Mouse (Mus musculus) forebrain, embryonic 12.5 days (tissue): ENCODE measurements around the gene Naa25. TPM values are rescaled to one million over a fixed set of nuclear protein-coding genes. Genes with fewer than 3 reads are reported as not detected.
"Not testable (repeated sequence)": the region's sequence is repeated elsewhere in the genome, so short reads cannot be mapped to it uniquely, and the experiment has no call there.

ENCODE experiments used
- ATAC-seq: fragments of 200-750 bp; cut with Nextera tagmentation; 2 replicates; pipeline ENCODE4 v1.8.0; 2017; ENCODE audit warnings: moderate TSS enrichment; ENCODE audit not compliant: low FRiP score
- H3K27ac ChIP-seq: fragments of 300-500 bp; sonication (generic); 2 replicates; pipeline ENCODE4 v1.5.1; 2016; ENCODE audit warnings: mild to moderate bottlenecking
- H3K27me3 ChIP-seq: fragments of 300-500 bp; sonication (generic); 2 replicates; pipeline ENCODE4 v1.6.1; 2016; ENCODE audit warnings: mild to moderate bottlenecking
- H3K36me3 ChIP-seq: fragments of 300-500 bp; sonication (generic); replicated peaks from 2 replicates; pipeline ENCODE4 v1.6.1; 2016; ENCODE audit warnings: mild to moderate bottlenecking
- H3K4me1 ChIP-seq: fragments of 300-500 bp; sonication (generic); 2 replicates; pipeline ENCODE4 v1.6.1; 2016
- H3K4me2 ChIP-seq: fragments of 300-500 bp; sonication (generic); 2 replicates; pipeline ENCODE4 v1.6.1; 2016; ENCODE audit warnings: mild to moderate bottlenecking, moderate library complexity
- H3K4me3 ChIP-seq: fragments of 300-500 bp; sonication (generic); replicated peaks from 2 replicates; pipeline ENCODE4 v1.5.1; 2016; ENCODE audit warnings: mild to moderate bottlenecking
- H3K9ac ChIP-seq: fragments of 300-500 bp; sonication (generic); 2 replicates; pipeline ENCODE4 v1.6.1; 2016; ENCODE audit warnings: mild to moderate bottlenecking
- H3K9me3 ChIP-seq: fragments of 300-500 bp; sonication (generic); 2 replicates; pipeline ENCODE4 v1.6.1; 2016
- WGBS: fragments of 180-500 bp; shearing (Covaris S2); methylation state at CpG from one replicate; pipeline ENCODE4 v1.1.7; 2016; 5-methylcytosine and 5-hydroxymethylcytosine counted together
- polyA plus RNA-seq: library from polyadenylated mRNA; unstranded; fragments of >200 nt; fragmentation: Nextera tagmentation; extraction: Ambion mirVana; gene quantifications from 2 replicates; pipeline ENCODE4 v1.2.1, GENCODE M21; 2016

Naa25 gene
- polyA plus RNA-seq, result 49.3 and 51.4 TPM in 2 replicates

DNA sequence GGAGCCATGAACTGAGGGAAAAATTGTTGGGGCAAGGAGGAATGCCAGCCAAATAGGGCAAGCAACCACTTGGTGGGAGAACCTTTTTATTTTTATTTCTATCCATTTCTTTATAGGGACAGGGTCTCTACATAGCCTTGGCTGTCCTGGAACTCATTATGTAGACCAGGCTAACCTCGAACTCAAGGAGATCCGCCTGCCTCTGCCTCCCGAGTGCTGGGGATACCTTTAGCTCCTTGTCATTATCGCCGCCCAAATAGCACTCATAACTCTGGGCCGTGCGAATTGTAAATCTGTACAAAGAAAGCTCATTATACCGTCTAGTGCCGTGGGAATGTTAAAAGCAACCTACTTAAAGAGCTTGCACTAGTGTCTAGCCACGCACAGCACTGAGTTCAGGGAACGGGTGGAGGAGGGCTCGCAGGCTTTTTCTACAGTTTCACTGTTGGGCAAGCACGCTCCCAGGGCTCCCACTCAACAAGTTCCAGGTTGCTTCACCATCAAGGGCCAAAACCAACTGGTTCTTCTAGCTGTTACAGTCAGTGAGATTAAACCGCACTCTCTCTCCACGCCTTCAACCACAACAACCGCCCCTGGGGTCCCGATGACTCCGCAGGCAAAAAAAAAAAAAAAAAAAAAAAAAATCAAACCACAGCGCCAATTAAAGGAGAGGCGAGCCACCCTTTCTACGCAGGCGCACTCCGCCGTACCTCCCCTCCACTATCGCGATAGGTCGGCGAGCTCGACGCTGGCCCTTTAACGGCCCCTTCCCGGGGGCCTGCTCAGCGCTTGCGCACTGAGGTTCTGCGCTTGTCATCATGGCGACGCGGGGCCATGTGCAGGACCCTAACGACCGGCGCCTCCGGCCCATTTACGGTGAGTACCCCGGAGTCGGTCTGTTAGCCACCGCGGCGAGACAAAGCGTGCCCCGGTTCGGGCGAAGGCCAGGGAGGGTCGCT lies at the start of gene Naa25:
Gene Naa25, plus strand, starts transcription at position 750 of the 959 bp plus-strand sequence.
- WGBS, result 9% methylated on average over 53 of the region's 53 CpGs
- H3K36me3 ChIP-seq, result 0 out of 2 replicates have a peak, but pooled peaks cover 8% of the 10 kb centered on the region
- H3K9ac ChIP-seq, result peak within 1 kb of the TSS; percentile 92
- peak within 1 kb of the TSS; percentile 86 for H3K27ac ChIP-seq
- no peaks in the 10 kb centered on the region for H3K9me3 ChIP-seq
- H3K4me1 ChIP-seq, result peaks cover 17% of the 10 kb centered on the region
- peak within 1 kb of the TSS; percentile 95 for H3K4me2 ChIP-seq
- peak; percentile 97 for ATAC-seq
- H3K4me3 ChIP-seq, result peak within 1 kb of the TSS; percentile 98
- no peaks in the 10 kb centered on the region for H3K27me3 ChIP-seq

- H3K27ac ChIP-seq, result no peak overlapping the region
- H3K36me3 ChIP-seq, result peaks cover 97% of the 10 kb centered on the region
- no peak for ATAC-seq
- H3K4me3 ChIP-seq, result no peak overlapping the region
- H3K9ac ChIP-seq, result no peak overlapping the region
- 84% methylated on average over 9 of the region's 9 CpGs for whole genome bisulfite sequencing
- H3K4me1 ChIP-seq, result no peaks in the 10 kb centered on the region
- no peak overlapping the region for H3K4me2 ChIP-seq
- no peaks in the 10 kb centered on the region for H3K9me3 ChIP-seq
- no peaks in the 10 kb centered on the region for H3K27me3 ChIP-seq
Measured at GRCm38 (mm10) chr5:121359229-121359628, 38.5 kb upstream of the Naa25 start.

DNA sequence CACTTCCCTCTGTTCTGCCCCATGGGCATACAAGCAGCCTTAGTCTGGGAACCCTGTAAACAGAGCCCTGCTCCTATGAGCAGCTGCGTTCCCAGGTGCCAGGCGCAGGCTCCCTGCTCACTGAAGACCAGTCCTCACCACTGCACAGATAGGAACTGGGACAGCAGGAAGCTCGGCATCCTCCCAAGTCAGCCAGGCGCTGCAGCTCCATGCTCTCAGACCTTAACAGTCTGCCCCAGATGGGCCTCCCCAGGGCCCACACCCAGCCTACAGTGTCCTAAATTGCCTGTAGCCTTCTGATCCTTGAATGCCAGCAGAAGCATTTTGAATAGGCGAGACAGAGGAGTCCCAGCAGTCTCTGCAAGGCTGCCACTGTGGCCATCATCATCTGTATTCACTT lies 36.0 kb upstream of the Naa25 start:
- WGBS, result 94% methylated on average over 5 of the region's 5 CpGs
- no peaks in the 10 kb centered on the region for H3K4me1 ChIP-seq
- no peak overlapping the region for H3K9ac ChIP-seq
- ATAC-seq, result no peak
- H3K36me3 ChIP-seq, result peaks cover 98% of the 10 kb centered on the region
- H3K4me3 ChIP-seq, result no peak overlapping the region
- no peak overlapping the region for H3K27ac ChIP-seq
- no peaks in the 10 kb centered on the region for H3K27me3 ChIP-seq
- H3K9me3 ChIP-seq, result no peaks in the 10 kb centered on the region
- H3K4me2 ChIP-seq, result no peak overlapping the region

- WGBS, result 90% methylated on average over 7 of the region's 7 CpGs
- Histone ChIP-seq H3K4me2 (no peak overlapping the region), H3K27me3 (no peaks in the 10 kb centered on the region), H3K9me3 (no peaks in the 10 kb centered on the region), H3K4me3 (no peak overlapping the region), H3K36me3 (peaks cover 98% of the 10 kb centered on the region), H3K9ac (no peak overlapping the region), H3K27ac (no peak overlapping the region), H3K4me1 (no peaks in the 10 kb centered on the region)
- no peak for ATAC-seq
Measured at GRCm38 (mm10) chr5:121363441-121363840, 34.3 kb upstream of the Naa25 start.

DNA sequence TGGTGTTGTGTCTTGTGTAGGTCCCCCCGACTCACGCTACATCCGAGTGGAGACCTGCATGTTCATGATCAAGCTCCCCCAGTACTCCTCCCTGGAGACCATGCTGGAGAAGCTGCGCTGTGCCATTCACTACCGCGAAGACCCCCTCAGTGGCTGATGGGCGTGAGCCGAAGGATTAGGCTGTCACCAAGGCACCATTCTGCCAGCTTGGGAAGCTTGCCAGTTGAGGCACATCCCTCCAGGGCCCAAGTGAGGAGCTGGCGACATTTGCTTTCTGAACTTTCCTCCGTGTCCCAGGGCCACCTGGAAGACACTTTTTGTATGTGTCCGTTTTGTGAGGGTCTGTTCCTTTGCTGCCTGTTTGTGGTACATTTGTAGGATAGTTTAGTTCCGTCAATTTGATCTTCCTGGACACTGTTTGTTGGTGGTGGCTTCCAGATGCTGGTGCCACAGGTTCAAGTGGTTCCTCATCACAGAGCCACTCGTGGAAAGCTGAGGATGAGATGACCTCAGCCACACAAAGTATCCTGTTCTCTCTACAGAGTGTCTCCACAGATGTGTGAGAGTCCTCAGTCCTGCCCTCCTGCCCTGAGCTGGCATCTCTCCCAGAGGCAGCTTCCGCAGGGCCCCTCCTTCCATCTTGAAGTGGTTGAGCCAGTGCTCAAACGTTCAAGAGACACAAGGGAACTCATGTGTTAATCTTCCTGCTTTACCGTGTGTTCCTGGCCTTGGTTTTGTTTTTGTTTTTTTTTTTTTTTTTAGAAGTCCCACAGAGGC lies 31.1 kb upstream of the Naa25 start:
- Histone ChIP-seq H3K9ac (no peak overlapping the region), H3K27ac (no peak overlapping the region), H3K4me3 (no peak overlapping the region), H3K4me1 (no peaks in the 10 kb centered on the region), H3K4me2 (no peak overlapping the region), H3K36me3 (peaks cover 85% of the 10 kb centered on the region), H3K9me3 (no peaks in the 10 kb centered on the region), H3K27me3 (no peaks in the 10 kb centered on the region)
- no peak for ATAC-seq
- WGBS, result 92% methylated on average over 16 of the region's 16 CpGs

DNA sequence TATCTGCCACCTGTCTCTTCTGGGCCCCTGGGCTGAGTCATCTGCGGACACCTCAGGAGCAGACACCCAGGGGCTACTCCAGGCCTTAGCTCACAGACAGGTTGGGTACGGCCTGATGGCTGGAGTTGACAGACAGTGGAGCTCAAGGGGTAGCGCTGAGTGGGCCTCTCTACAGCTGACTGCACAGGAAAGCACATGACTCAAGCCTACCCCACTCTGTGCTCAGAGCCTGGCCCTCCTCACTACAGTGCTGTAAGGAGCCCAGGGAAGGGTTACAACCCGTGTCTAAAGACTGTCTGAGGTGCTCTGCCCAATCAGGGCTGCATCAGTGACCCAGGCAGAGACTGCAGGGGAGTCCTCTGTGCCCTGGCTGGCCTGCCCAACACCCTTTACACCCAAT lies 30.5 kb upstream of the Naa25 start:
- no peak overlapping the region for H3K27ac ChIP-seq
- 95% methylated on average over 4 of the region's 4 CpGs for WGBS
- no peak overlapping the region for H3K4me2 ChIP-seq
- H3K9ac ChIP-seq, result no peak overlapping the region
- H3K36me3 ChIP-seq, result peaks cover 85% of the 10 kb centered on the region
- H3K9me3 ChIP-seq, result no peaks in the 10 kb centered on the region
- no peak overlapping the region for H3K4me3 ChIP-seq
- H3K27me3 ChIP-seq, result no peaks in the 10 kb centered on the region
- no peaks in the 10 kb centered on the region for H3K4me1 ChIP-seq
- ATAC-seq, result no peak

DNA sequence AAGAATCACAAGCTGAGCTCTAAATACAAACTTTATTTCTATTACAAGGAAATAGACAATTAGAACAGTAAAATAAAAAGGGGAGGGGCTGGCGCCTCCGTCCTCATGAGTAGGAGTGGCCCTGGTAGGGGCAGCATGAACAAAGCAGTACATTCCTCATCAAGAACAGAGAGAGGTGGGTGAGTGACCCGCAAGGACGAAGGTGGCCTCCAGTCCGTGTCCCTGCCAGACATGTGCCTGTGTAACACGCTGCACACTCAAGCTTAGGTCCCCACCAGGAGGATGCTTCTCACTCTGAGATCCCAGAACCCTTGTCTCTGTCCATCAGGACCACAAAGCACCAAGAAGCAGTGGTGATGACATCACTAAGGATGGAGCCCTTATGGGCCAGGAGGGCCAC lies 26.0 kb upstream of the Naa25 start:
- H3K4me1 ChIP-seq, result no peaks in the 10 kb centered on the region
- no peaks in the 10 kb centered on the region for H3K9me3 ChIP-seq
- 89% methylated on average over 6 of the region's 6 CpGs for WGBS
- peaks cover 82% of the 10 kb centered on the region for H3K36me3 ChIP-seq
- no peak overlapping the region for H3K4me3 ChIP-seq
- no peaks in the 10 kb centered on the region for H3K27me3 ChIP-seq
- no peak overlapping the region for H3K9ac ChIP-seq
- no peak overlapping the region for H3K27ac ChIP-seq
- no peak for ATAC-seq
- no peak overlapping the region for H3K4me2 ChIP-seq

DNA sequence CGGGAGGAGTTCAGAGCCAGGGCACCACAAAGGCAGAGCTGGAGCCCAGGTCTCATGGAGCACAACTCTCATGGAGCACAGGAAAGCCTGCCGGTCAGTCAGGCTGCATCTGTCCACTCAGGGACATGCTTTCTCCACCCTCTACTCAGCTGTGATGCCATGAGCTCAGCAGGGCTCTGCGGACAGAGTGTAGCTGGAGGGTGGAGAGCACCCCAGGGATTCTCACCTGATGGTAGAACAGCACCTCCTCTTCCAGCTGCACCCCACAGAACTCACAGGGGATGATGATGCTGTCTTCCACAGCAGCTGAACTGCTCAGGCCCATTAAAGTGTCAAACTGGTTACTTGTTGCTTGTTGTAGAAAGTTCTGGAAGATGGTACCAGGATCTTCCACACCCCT lies 22.9 kb upstream of the Naa25 start:
- Histone ChIP-seq H3K9me3 (no peaks in the 10 kb centered on the region), H3K9ac (no peak overlapping the region), H3K36me3 (peaks cover 83% of the 10 kb centered on the region), H3K4me3 (no peak overlapping the region), H3K4me2 (no peak overlapping the region), H3K27ac (no peak overlapping the region), H3K27me3 (no peaks in the 10 kb centered on the region), H3K4me1 (no peaks in the 10 kb centered on the region)
- ATAC-seq, result no peak
- 100% methylated on average over 3 of the region's 3 CpGs for WGBS

DNA sequence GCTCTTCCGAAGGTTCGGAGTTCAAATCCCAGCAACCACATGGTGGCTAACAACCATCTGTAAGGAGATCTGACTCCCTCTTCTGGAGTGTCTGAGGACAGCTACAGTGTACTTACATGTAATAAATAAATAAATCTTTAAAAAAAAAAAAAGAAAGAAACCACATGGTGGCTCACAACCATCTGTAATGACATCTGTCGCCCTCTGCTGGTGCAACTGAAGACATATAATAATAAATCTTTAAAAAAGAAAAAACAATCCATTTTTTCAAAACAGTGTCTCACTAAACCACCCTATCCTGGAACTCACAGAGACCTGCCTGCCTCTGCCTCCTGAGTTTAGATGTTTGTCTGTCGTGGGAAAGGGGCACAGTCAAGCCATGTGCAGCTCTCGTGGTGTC lies 20.8 kb upstream of the Naa25 start:
- 77% methylated on average over 5 of the region's 5 CpGs for WGBS
- ATAC-seq, H3K4me3 ChIP-seq, H3K4me1 ChIP-seq, H3K27me3 ChIP-seq, H3K9me3 ChIP-seq, H3K4me2 ChIP-seq, H3K27ac ChIP-seq, H3K9ac ChIP-seq: not testable (repeated sequence)
- peaks cover 92% of the 10 kb centered on the region for H3K36me3 ChIP-seq

GRCm38 (mm10) chr5:121378678-121379256 lies 19.0 kb upstream of the Naa25 start:
- Histone ChIP-seq H3K36me3 (peaks cover 80% of the 10 kb centered on the region), H3K4me3 (no peak overlapping the region), H3K27ac (no peak overlapping the region), H3K9me3 (peaks cover 6% of the 10 kb centered on the region; the same call in 1 of the 2 replicates), H3K27me3 (no peaks in the 10 kb centered on the region), H3K4me1 (peaks cover 3% of the 10 kb centered on the region), H3K4me2 (no peak overlapping the region), H3K9ac (no peak overlapping the region)
- 93% methylated on average over 13 of the region's 13 CpGs for WGBS
- ATAC-seq, result no peak

- Histone ChIP-seq H3K4me2 (no peak overlapping the region), H3K27ac (no peak overlapping the region), H3K4me3 (no peak overlapping the region), H3K27me3 (no peaks in the 10 kb centered on the region), H3K4me1 (peaks cover 11% of the 10 kb centered on the region), H3K9me3 (peaks cover 6% of the 10 kb centered on the region; the same call in 1 of the 2 replicates), H3K36me3 (peaks cover 63% of the 10 kb centered on the region), H3K9ac (no peak overlapping the region)
- WGBS, result 94% methylated on average over 2 of the region's 2 CpGs
- ATAC-seq, result no peak
Measured at GRCm38 (mm10) chr5:121380692-121381091, 17.0 kb upstream of the Naa25 start.
